In genomic region chr7:120913332-120913731, GRCm38 (mm10) we compare ENCODE assay signal across 16 mouse cellular contexts. TPM values are rescaled to one million over a fixed set of nuclear protein-coding genes. Genes with fewer than 3 reads are reported as not detected.
A peak's percentile ranks its signal among the peaks of the same experiment; 100 is the strongest.
DNase-seq lines count a peak whose midpoint lies in the region; ATAC-seq and TF ChIP-seq lines count a peak whose summit lies in the region.
"Had no signal": no experiment of that assay in that cellular context is flagged by ENCODE, and none has a peak within 500 bp of the region (broad histone marks: within the 10 kb centered on the region; RNA-seq: fewer than 3 reads in every experiment).

No protein-coding gene starts in this region.

- 49% methylated on average over 1 of the region's 1 CpGs for WGBS in intestine, postnatal 0 days
- WGBS in intestine, embryonic 15.5 days: 41% methylated on average over 1 of the region's 1 CpGs
- WGBS in hindbrain, embryonic 16.5 days: 52% methylated on average over 1 of the region's 1 CpGs

- POLR2A ChIA-PET in Patski (lab: Charles Lee): interaction anchor here (0.7 kb wide), 1 partner anchor 49 kb away, joined by 3 read pairs; no protein-coding TSS in a partner anchor

- H3K4me2 ChIP-seq in intestine, postnatal 0 days (replicated peaks; ENCODE audit: low read depth): no peak overlapping the region
- H3K4me2 ChIP-seq in intestine, embryonic 15.5 days (replicated peaks): no peak overlapping the region
- H3K4me2 ChIP-seq in hindbrain, embryonic 16.5 days (ENCODE audit: low read length): no peak overlapping the region
- H3K4me2 ChIP-seq: embryonic facial prominence, embryonic 12.5 days; midbrain, embryonic 13.5 days; neural tube, embryonic 13.5 days had no signal

- peak; percentile 31 for DNase-seq in thymus, postnatal 0 days (ENCODE audit: low spot score)
- no peak for DNase-seq in thymus, postnatal 10 days (ENCODE audit: low spot score in 2 of 2)
- no peak for DNase-seq in Patski (ENCODE audit: low read depth, low spot score)
- no peak for DNase-seq in left cerebral cortex, postnatal 25 days (ENCODE audit: low spot score in 2 of 2)
- DNase-seq: adrenal gland, postnatal 10 days; cerebellum, adult 11 months; heart, adult 11 months; kidney, adult 8-10 months; right cerebral cortex, postnatal 4 days had no signal

- H3K9ac ChIP-seq in intestine, postnatal 0 days (ENCODE audit: low read depth, low read length): no peak overlapping the region
- no peak overlapping the region for H3K9ac ChIP-seq in intestine, embryonic 15.5 days
- no peak overlapping the region for H3K9ac ChIP-seq in hindbrain, embryonic 16.5 days (ENCODE audit: low read depth, low read length)
- H3K9ac ChIP-seq: embryonic facial prominence, embryonic 12.5 days; midbrain, embryonic 13.5 days; neural tube, embryonic 13.5 days had no signal

- no peaks in the 10 kb centered on the region for H3K9me3 ChIP-seq in intestine, postnatal 0 days (ENCODE audit: control insufficient read depth)
- H3K9me3 ChIP-seq in intestine, embryonic 15.5 days: no peaks in the 10 kb centered on the region
- no peaks in the 10 kb centered on the region for H3K9me3 ChIP-seq in hindbrain, embryonic 16.5 days (ENCODE audit: control insufficient read depth, low read length)
- H3K9me3 ChIP-seq: embryonic facial prominence, embryonic 12.5 days; midbrain, embryonic 13.5 days; neural tube, embryonic 13.5 days had no signal

- CTCF ChIA-PET in Patski (lab: Charles Lee): interaction anchor here (1.1 to 1.8 kb wide), 3 partner anchors 16 to 78 kb away, joined by 3 to 6 read pairs (median 3); no protein-coding TSS in a partner anchor

- no peak for ATAC-seq in intestine, postnatal 0 days
- ATAC-seq in intestine, embryonic 15.5 days: no peak
- no peak for ATAC-seq in Patski
- ATAC-seq in hindbrain, embryonic 16.5 days: no peak
- ATAC-seq: forebrain, embryonic 16.5 days; midbrain, embryonic 13.5 days had no signal

- intact Hi-C loops in left cerebral cortex, postnatal 25 days (cut with DNase I): loop anchor here (10.0 kb wide), 1 partner anchor 239 kb away; the partner anchor contains the start of genes Mosmo and Pdzd9

- no peak overlapping the region for H3K27ac ChIP-seq in intestine, postnatal 0 days (ENCODE audit: low read depth, low read length)
- H3K27ac ChIP-seq in intestine, embryonic 15.5 days: no peak overlapping the region
- no peak overlapping the region for H3K27ac ChIP-seq in hindbrain, embryonic 16.5 days (ENCODE audit: low read depth, low read length)
- H3K27ac ChIP-seq: embryonic facial prominence, embryonic 12.5 days; midbrain, embryonic 13.5 days; neural tube, embryonic 13.5 days had no signal

- in situ Hi-C loops in Patski (cut with MboI; ENCODE audit: low pct_unique_long_range_greater_than_20kb): loop anchor here (5.0 to 10.0 kb wide), 4 partner anchors 71 to 279 kb away; partner anchors contain the start of genes Eef2k, Mosmo, Pdzd9 and Uqcrc2

- H3K27me3 ChIP-seq in intestine, postnatal 0 days (replicated peaks; ENCODE audit: control insufficient read depth, insufficient read depth, low read length): no peaks in the 10 kb centered on the region
- no peaks in the 10 kb centered on the region for H3K27me3 ChIP-seq in intestine, embryonic 15.5 days (replicated peaks)
- no peaks in the 10 kb centered on the region for H3K27me3 ChIP-seq in Patski
- no peaks in the 10 kb centered on the region for H3K27me3 ChIP-seq in hindbrain, embryonic 16.5 days (replicated peaks; ENCODE audit: control insufficient read depth, insufficient read depth, low read length)
- H3K27me3 ChIP-seq: embryonic facial prominence, embryonic 12.5 days; midbrain, embryonic 13.5 days; neural tube, embryonic 13.5 days had no signal

- TF ChIP-seq CTCF in intestine, postnatal 0 days (IDR thresholded peaks at IDR 0.05; ENCODE audit: low read depth): peak; percentile 61
- peak; percentile 66 for TF ChIP-seq CTCF in Patski (IDR thresholded peaks at IDR 0.05)

- no peaks in the 10 kb centered on the region for H3K4me1 ChIP-seq in intestine, postnatal 0 days (replicated peaks; ENCODE audit: control insufficient read depth, insufficient read depth, low read length)
- H3K4me1 ChIP-seq in intestine, embryonic 15.5 days (replicated peaks): no peaks in the 10 kb centered on the region
- no peaks in the 10 kb centered on the region for H3K4me1 ChIP-seq in hindbrain, embryonic 16.5 days (ENCODE audit: control insufficient read depth, insufficient read depth, low read depth, low read length)
- H3K4me1 ChIP-seq: embryonic facial prominence, embryonic 12.5 days had no signal

- no peaks in the 10 kb centered on the region for H3K36me3 ChIP-seq in intestine, postnatal 0 days (ENCODE audit: control insufficient read depth, insufficient read depth)
- H3K36me3 ChIP-seq in intestine, embryonic 15.5 days: no peaks in the 10 kb centered on the region
- H3K36me3 ChIP-seq in hindbrain, embryonic 16.5 days (ENCODE audit: control insufficient read depth, insufficient read depth, low read length): no peaks in the 10 kb centered on the region
- H3K36me3 ChIP-seq: embryonic facial prominence, embryonic 12.5 days; midbrain, embryonic 13.5 days; neural tube, embryonic 13.5 days had no signal

- no peak overlapping the region for H3K4me3 ChIP-seq in intestine, postnatal 0 days (ENCODE audit: low read depth, low read length)
- no peak overlapping the region for H3K4me3 ChIP-seq in intestine, embryonic 15.5 days (replicated peaks)
- no peak overlapping the region for H3K4me3 ChIP-seq in hindbrain, embryonic 16.5 days (ENCODE audit: low read length)
- H3K4me3 ChIP-seq: embryonic facial prominence, embryonic 12.5 days; midbrain, embryonic 13.5 days; neural tube, embryonic 13.5 days had no signal

RNA-seq across cellular contexts. Expression of gene Polr3e, which starts 4.2 kb away (rescaled TPM):
- polyA plus RNA-seq in intestine, postnatal 0 days (2015; fragmentation: Nextera tagmentation; extraction: Ambion mirVana): 18.3 and 19.6 TPM in 2 replicates
- polyA plus RNA-seq in intestine, embryonic 15.5 days (2015; fragmentation: Nextera tagmentation; extraction: Ambion mirVana): 40.3 and 41.5 TPM in 2 replicates
- 26.4 and 27.1 TPM in 2 replicates for polyA plus RNA-seq in thymus, postnatal 0 days (2015; fragmentation: Nextera tagmentation; extraction: Ambion mirVana)
- 27.2 TPM for polyA plus RNA-seq in Patski (2021)
- 10 to 100 TPM; 25.2 TPM for total RNA-seq in left cerebral cortex, postnatal 25 days (2021)
- polyA plus RNA-seq in hindbrain, embryonic 16.5 days (2015; fragmentation: Nextera tagmentation; extraction: Ambion mirVana): 24.0 and 27.2 TPM in 2 replicates
